Mouse (Mus musculus): Measurements from ENCODE around the gene E130116L18Rik.
"Not testable (repeated sequence)": the region's sequence is repeated elsewhere in the genome, so short reads cannot be mapped to it uniquely, and the experiment has no call there.

E130116L18Rik gene

GRCm38 (mm10) chr5:25181004-25181531 lies 41.9 kb downstream of the E130116L18Rik start, which contains the start of gene Galntl5:
TSS of gene Galntl5 (plus strand) at chr5:25181460.
- DNase-seq (ENCODE audit: low spot score): peak; percentile 67

- no peak for DNase-seq (ENCODE audit: low spot score)
Measured at GRCm38 (mm10) chr5:25179936-25180488, 42.9 kb downstream of the E130116L18Rik start.

GRCm38 (mm10) chr5:25179284-25179683 lies 43.7 kb downstream of the E130116L18Rik start:
- DNase-seq (ENCODE audit: low spot score): no peak

- DNase-seq (ENCODE audit: low spot score): not testable (repeated sequence)
Measured at GRCm38 (mm10) chr5:25178543-25178942, 44.4 kb downstream of the E130116L18Rik start.

GRCm38 (mm10) chr5:25177937-25178336 lies 45.0 kb downstream of the E130116L18Rik start:
- not testable (repeated sequence) for DNase-seq (ENCODE audit: low spot score)
